Mouse (Mus musculus) G1E (cell line): ENCODE data around the gene Pfn3.

ENCODE experiments used
- CTCF ChIP-seq: IDR thresholded peaks from 2 replicates; pipeline ENCODE4 v1.5.1; 2012; ENCODE audit warnings: low read depth, low read length, inconsistent platforms, mixed read lengths
- GATA1 ChIP-seq: IDR thresholded peaks from 2 replicates; pipeline ENCODE4 v1.6.1; 2012; ENCODE audit warnings: borderline replicate concordance, low read length, inconsistent platforms, mixed read lengths
- POLR2AphosphoS5 ChIP-seq: IDR thresholded peaks from 2 replicates; pipeline ENCODE4 v1.6.1; 2012; ENCODE audit warnings: low read depth, low read length, inconsistent platforms; ENCODE audit not compliant: insufficient replicate concordance

DNA sequence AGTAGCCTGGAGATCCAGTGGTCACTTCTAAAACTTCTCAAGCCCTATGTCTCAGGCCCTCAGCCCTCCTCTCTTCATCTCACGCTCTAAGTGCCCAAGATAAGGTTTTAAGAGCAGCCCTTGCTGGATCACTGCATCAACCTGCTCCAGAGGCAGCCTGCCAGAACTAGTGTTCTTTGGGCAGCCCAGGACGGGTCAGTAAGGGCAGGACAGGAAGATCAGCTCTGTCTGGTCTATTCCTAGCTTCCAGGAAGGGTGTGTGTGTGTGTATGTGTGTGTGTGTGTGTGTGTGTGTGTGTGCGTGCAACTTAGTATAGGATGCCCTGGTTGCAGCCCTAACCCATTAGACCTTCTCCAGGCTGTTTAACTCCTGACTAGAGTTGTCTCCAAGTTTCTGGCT, 44.8 kb downstream of the Pfn3 start:
- TF ChIP-seq GATA1 (no peak), CTCF (no peak), POLR2AphosphoS5 (no peak)
